Mouse (Mus musculus): ENCODE measurements around the gene Ces1b.

Gene Ces1b

DNA sequence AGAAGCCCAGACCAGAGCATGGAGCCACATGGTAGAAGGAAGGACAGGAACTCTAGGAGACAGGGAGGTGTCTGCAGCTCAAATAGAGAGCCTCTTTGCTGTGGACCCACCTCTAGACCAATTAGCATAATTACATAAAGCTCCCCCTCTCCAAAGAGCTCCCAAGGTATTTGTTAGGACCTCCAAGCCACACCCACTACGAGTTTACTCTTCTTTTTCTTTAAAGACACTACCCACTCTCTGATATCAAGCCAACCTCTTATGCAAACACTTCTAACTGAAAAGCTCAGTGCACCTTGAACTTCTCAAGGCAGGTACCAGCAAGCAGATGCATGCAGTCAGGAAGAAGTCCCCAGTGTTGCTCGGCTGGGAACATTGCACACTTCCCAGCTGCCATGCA is at the start of gene Ces1b:
Ces1b (minus strand) TSS at position 131 of the 400 bp plus-strand sequence.
- DNase-seq (ENCODE audit: extremely low spot score) = no peak

GRCm38 (mm10) chr8:93126476-93126875 is 46.7 kb upstream of the Ces1b start:
- DNase-seq (ENCODE audit: extremely low spot score) = no peak

GRCm38 (mm10) chr8:93122005-93122404 is 42.2 kb upstream of the Ces1b start:
- DNase-seq (ENCODE audit: extremely low spot score) = no peak

- peak; percentile 53 for DNase-seq (ENCODE audit: extremely low spot score)
Measured at GRCm38 (mm10) chr8:93095376-93095775, 15.6 kb upstream of the Ces1b start.

- no peak for DNase-seq (ENCODE audit: extremely low spot score)
Measured at GRCm38 (mm10) chr8:93091324-93091723, 11.5 kb upstream of the Ces1b start.

GRCm38 (mm10) chr8:93088686-93089122 is 8.9 kb upstream of the Ces1b start:
- DNase-seq (ENCODE audit: extremely low spot score) = peak; percentile 66

- DNase-seq (ENCODE audit: extremely low spot score) = peak; percentile 13
Measured at GRCm38 (mm10) chr8:93088193-93088592, 8.4 kb upstream of the Ces1b start.

- no peak for DNase-seq (ENCODE audit: extremely low spot score)
Measured at GRCm38 (mm10) chr8:93075251-93075650, 4.6 kb downstream of the Ces1b start.

DNA sequence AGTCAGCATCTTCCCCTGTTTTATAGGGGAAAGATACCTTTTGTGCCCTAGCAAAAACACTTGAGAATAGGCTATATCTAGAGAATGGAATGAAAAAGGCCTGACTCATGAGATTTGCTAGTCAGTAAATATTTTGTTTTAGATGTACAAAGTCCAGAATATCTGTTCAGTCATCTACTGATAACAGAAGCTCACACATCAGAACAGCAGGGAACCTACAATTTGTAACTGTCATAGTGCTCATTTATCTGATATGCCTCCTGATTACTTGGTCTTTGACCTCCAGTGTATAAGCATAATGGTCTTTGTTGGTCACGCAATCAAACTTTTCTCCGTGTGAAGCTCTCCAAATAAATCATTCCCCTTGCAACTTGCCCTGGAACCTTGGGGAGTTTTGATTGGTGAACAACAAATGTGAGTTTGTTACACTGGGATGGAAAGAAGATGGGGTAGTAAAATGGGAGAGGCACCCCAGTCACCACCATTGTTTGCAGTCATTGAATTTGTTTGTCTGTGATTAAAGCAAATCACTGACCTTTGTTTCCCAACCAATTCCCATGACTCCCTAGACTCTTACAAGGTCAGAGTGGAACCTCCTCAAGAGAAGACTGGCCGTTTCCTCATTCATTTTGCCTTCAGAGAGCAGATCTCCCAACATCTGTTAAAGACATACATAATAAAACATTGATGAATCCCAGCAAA is 16.2 kb downstream of the Ces1b start:
- DNase-seq (ENCODE audit: extremely low spot score) = no peak

GRCm38 (mm10) chr8:93059185-93059584 is 20.6 kb downstream of the Ces1b start:
- DNase-seq (ENCODE audit: extremely low spot score) = peak; percentile 57

DNA sequence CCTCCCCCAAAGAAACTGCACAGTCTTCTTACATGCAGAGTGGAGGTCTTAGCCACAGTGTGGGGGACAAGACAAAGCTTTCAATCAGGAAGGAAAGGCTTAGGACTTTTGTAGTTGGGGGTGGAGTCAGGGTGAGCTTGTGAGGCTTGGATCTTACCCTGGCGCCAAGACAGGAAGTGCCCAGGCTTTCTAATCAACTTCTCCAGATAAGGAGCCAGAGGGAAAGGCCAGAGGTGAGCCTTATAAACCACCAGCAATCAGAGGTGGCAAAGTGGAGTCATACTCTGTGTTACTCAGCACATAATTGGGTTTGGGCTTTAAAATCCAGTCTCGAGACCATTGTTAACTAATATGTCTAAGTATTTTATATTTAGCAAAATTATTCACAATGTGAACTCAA is 24.6 kb downstream of the Ces1b start:
- DNase-seq (ENCODE audit: extremely low spot score) = no peak

GRCm38 (mm10) chr8:93048510-93049416 is 31.1 kb downstream of the Ces1b start:
- DNase-seq (ENCODE audit: extremely low spot score) = no peak

GRCm38 (mm10) chr8:93048092-93048491 is 31.7 kb downstream of the Ces1b start, which contains the start of gene Ces1a:
Gene Ces1a, minus strand, starts transcription at chr8:93048192.
- DNase-seq (ENCODE audit: extremely low spot score) = no peak

GRCm38 (mm10) chr8:93043083-93043482 is 36.7 kb downstream of the Ces1b start:
- DNase-seq (ENCODE audit: extremely low spot score) = no peak

DNA sequence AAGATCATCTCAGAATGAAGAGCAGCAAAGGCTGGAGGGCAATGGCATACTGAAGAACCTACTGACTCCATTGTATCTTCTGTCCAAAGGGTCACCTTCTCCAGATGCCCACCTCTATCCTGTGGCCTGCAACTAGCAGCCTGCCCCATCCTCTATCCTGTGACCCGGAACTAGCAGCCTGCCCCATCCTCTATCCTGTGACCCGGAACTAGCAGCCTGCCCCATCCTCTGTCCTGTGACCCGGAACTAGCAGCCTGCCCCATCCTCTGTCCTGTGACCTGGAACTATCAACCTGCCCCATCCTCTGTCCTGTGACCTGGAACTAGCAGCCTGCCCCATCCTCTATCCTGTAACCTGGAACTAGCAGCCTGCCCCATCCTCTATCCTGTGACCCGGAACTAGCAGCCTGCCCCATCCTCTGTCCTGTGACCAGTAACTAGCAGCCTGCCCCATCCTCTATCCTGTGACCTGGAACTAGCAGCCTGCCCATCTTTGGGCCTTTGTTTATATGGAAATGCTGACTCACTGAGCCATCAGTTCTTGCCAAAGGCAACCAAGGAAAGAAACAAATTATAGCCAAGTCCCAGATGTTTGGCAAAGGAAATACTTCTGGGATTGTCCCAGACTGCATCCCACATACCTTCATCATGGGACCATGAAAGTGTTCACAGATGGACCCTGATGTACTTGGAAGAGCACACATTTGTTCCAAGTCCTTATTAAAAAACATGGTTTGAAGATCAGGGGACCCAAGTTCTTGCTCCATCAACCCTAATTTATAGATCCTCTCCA is 38.8 kb downstream of the Ces1b start:
- no peak for DNase-seq (ENCODE audit: extremely low spot score)

- DNase-seq (ENCODE audit: extremely low spot score) = no peak
Measured at GRCm38 (mm10) chr8:93040256-93040655, 39.6 kb downstream of the Ces1b start.

- DNase-seq (ENCODE audit: extremely low spot score) = peak; percentile 10
Measured at GRCm38 (mm10) chr8:93038831-93039230, 41.0 kb downstream of the Ces1b start.

GRCm38 (mm10) chr8:93030664-93031063 is 49.2 kb downstream of the Ces1b start:
- DNase-seq (ENCODE audit: extremely low spot score) = no peak

DNA sequence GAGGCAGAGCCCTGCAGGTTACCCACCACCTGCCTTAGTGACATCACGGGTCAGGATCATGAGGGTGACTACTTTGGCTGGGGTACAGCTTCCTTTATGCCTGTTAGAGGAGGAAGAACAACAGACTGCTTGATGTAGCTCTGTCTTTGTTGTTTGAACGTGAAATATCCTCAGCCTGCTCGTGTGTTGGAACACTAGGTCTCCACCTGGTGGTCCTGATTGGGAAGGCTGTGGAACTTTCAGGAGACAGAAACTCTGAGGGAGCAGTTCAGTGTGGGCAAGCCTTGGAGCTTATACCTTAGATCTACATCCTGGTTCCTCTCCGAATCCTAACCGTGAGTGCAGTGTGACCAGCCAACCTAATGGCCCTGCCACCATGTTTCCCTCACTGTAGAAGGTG is 58.1 kb downstream of the Ces1b start:
- no peak for DNase-seq (ENCODE audit: extremely low spot score)

DNA sequence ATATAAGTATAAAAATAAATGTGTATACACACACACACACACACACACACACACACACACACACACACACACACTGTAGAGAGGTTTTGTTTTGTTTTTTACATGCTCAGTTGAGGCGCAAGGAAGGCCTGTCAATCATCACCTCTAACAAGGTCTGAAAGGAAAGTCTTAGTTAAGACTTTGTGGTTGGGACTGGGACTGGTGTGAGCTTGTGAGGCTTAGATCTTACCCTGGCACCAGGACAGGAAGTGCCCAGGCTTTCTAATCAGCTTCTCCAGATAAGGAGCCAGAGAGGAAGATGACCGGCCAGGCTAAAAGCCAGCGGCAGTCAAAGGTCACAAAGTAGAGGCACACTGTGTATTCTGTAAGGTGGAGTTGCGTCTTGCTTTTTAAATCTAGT is 65.5 kb downstream of the Ces1b start:
- no peak for DNase-seq (ENCODE audit: extremely low spot score)

DNA sequence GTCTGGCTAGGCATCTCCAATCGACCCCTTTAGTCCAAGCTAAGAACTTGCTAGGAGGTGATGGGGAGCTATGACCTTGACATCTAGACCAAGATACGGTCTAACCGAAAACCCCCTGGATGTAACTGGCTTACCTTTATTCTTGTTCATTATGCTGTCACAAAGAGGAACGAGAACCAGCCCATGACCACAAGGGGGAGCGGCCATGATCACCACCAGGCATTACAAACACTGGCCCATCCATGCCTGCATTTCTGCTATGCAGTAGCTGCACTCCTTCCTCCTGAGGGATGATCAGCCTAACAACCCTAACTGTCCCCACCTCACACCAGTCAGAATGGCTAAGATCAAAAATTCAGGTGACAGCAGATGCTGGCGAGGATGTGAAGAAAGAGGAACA is 67.6 kb downstream of the Ces1b start:
- peak; percentile 10 for DNase-seq (ENCODE audit: extremely low spot score)

GRCm38 (mm10) chr8:93011439-93011838 is 68.4 kb downstream of the Ces1b start:
- peak; percentile 82 for DNase-seq (ENCODE audit: extremely low spot score)
